Mouse (Mus musculus) stomach, embryonic 16.5 days (tissue): ENCODE results near the gene Dynlrb1. TPM values are rescaled to one million over a fixed set of nuclear protein-coding genes. Genes with fewer than 3 reads are reported as not detected.

ENCODE experiments used
- ATAC-seq: fragments of 200-750 bp; cut with Nextera tagmentation; 2 replicates; pipeline ENCODE4 v1.8.0; 2017; ENCODE audit warnings: moderate number of reproducible peaks, moderate TSS enrichment; ENCODE audit not compliant: insufficient read depth, low FRiP score
- H3K27ac ChIP-seq: fragments of 300-500 bp; sonication (generic); 2 replicates; pipeline ENCODE4 v1.5.1; 2014; ENCODE audit warnings: low read length
- H3K27me3 ChIP-seq: fragments of 300-500 bp; sonication (generic); 2 replicates; pipeline ENCODE4 v1.6.1; 2014; ENCODE audit warnings: low read length, control low read depth, mixed read lengths; ENCODE audit not compliant: control insufficient read depth, insufficient read depth
- H3K36me3 ChIP-seq: fragments of 300-500 bp; sonication (generic); 2 replicates; pipeline ENCODE4 v1.6.1; 2014; ENCODE audit warnings: low read length; ENCODE audit not compliant: control insufficient read depth, insufficient read depth
- H3K4me1 ChIP-seq: fragments of 300-500 bp; sonication (generic); 2 replicates; pipeline ENCODE4 v1.6.1; 2014; ENCODE audit warnings: low read length, control low read depth, mixed read lengths; ENCODE audit not compliant: control insufficient read depth, insufficient read depth
- H3K4me2 ChIP-seq: fragments of 300-500 bp; sonication (generic); 2 replicates; pipeline ENCODE4 v1.6.1; 2014; ENCODE audit warnings: low read depth, low read length, mixed read lengths
- H3K4me3 ChIP-seq: fragments of 300-500 bp; sonication (generic); replicated peaks from 2 replicates; pipeline ENCODE4 v1.5.1; 2014; ENCODE audit warnings: mild to moderate bottlenecking, low read length
- H3K9ac ChIP-seq: fragments of 300-500 bp; sonication (generic); 2 replicates; pipeline ENCODE4 v1.6.1; 2014; ENCODE audit warnings: low read length
- H3K9me3 ChIP-seq: fragments of 300-500 bp; sonication (generic); replicated peaks from 2 replicates; pipeline ENCODE4 v1.6.1; 2016; ENCODE audit warnings: low read length, control low read depth; ENCODE audit not compliant: control insufficient read depth
- WGBS: fragments of 180-500 bp; shearing (Covaris S2); extraction: QIAGEN DNeasy Blood & Tissue Kit; methylation state at CpG from one replicate; pipeline ENCODE4 v1.1.7; 2014; 5-methylcytosine and 5-hydroxymethylcytosine counted together
- polyA plus RNA-seq: library from polyadenylated mRNA; unstranded; fragments of >200 nt; fragmentation: Nextera tagmentation; extraction: Ambion mirVana; gene quantifications from 2 replicates; pipeline ENCODE4 v1.2.1, GENCODE M21; 2015

Gene Dynlrb1
- polyA plus RNA-seq, 1 experiment from 2014 or later: 341 TPM

DNA sequence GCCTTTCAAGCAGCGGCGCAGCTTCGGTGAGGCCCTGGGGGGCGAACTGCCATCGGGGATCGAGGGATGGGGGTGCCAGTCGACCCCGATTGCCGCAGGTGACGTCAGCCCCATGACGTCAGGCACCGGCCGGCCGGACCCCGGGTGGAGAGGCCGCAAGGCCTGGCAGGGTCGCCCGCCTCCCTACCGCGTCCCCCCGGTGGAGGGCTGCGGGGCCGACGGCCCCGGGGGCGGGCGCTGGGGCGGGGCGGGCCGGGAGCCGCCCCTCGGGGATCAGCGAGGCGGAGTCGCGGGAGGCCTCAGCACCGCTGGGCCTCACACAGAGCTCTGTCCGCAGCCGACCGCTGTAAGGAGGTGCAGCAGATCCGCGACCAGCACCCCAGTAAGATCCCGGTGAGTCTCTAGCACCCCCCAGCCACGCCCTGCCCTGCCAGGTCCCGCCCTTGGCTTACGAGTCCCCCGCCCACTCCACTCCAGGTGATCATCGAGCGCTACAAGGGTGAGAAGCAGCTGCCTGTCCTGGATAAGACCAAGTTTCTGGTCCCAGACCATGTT lies 40.4 kb downstream of the Dynlrb1 start:
- Histone ChIP-seq H3K27me3 (no peaks in the 10 kb centered on the region), H3K4me3 (peak overlapping the region; percentile 94), H3K4me2 (peak overlapping the region; percentile 75), H3K27ac (peak overlapping the region; percentile 87), H3K36me3 (no peaks in the 10 kb centered on the region), H3K9me3 (no peaks in the 10 kb centered on the region), H3K4me1 (peaks cover 8% of the 10 kb centered on the region), H3K9ac (peak overlapping the region; percentile 95)
- under 1% methylated on average over 39 of the region's 49 CpGs for WGBS
- ATAC-seq: peak; percentile 92

DNA sequence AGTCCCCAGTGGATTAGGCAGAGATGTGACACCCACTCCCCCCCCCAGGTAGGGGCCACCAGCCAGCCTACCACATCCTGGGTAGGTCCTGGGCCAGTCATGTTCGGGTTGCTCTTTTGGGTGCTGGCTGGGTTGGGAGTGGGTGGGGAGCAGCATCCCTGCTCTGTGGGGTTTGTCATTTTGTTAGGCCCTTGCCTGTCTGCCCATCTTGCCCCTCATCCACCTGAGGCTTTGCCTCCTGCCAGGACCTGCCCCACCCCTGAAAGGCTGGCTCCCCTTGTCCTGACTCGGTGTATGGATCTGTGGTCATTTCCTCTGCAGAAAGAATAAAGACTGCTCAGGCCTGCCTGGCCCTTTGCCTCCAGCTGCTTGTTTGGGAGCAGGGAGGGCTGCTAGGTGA lies 41.4 kb downstream of the Dynlrb1 start:
- Histone ChIP-seq H3K4me2 (peak overlapping the region; percentile 75), H3K4me1 (peaks cover 8% of the 10 kb centered on the region), H3K9me3 (no peaks in the 10 kb centered on the region), H3K27ac (no peak overlapping the region), H3K27me3 (no peaks in the 10 kb centered on the region), H3K4me3 (peak overlapping the region; percentile 94), H3K9ac (peak overlapping the region; percentile 95), H3K36me3 (no peaks in the 10 kb centered on the region)
- no peak for ATAC-seq
- 60% methylated on average over 2 of the region's 2 CpGs for WGBS

DNA sequence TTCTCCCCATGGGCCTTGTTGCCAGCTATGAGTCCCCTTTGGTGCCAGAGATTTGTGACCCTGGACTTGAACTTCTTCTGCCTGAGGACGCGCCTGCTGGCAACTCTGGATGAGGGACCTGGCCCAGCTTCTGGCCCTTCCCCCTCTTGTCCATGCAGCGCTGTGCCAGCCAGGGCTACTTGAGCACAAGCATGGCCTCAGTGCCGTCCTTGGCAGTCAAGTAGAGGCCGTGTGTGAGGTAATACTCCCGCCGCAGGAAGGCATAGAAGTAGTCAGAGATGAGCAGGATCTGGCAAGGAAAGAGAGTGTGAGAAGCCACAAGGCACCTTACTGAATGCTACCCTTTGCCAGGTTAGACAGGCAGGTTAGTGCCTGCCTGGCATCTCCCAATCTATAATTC lies 42.0 kb downstream of the Dynlrb1 start:
- no peak overlapping the region for H3K4me3 ChIP-seq
- no peak overlapping the region for H3K9ac ChIP-seq
- no peak for ATAC-seq
- 86% methylated on average over 7 of the region's 7 CpGs for WGBS
- H3K9me3 ChIP-seq: no peaks in the 10 kb centered on the region
- H3K27ac ChIP-seq: no peak overlapping the region
- H3K36me3 ChIP-seq: no peaks in the 10 kb centered on the region
- H3K27me3 ChIP-seq: no peaks in the 10 kb centered on the region
- peaks cover 8% of the 10 kb centered on the region for H3K4me1 ChIP-seq
- no peak overlapping the region for H3K4me2 ChIP-seq

DNA sequence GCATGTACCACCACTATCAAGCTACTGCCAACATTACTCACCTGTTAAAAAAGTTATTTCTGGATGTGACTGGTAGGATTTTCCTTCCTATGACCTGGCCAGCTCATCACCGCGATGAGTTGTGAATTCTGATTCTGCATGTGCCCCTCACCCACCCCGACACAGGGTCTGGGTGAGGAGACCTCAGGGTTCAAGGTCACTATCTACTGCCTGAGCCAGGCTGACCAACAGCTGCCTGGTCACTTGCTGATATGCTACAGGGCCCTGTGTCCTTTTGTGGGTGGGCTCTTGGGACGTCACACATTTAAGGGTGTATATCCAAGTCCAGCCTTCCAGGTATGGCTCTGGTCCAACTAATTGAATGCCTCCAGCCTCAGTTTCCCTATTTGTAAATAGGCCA lies 42.8 kb downstream of the Dynlrb1 start:
- Histone ChIP-seq H3K36me3 (no peaks in the 10 kb centered on the region), H3K4me2 (no peak overlapping the region), H3K9me3 (no peaks in the 10 kb centered on the region), H3K4me1 (peaks cover 8% of the 10 kb centered on the region), H3K9ac (no peak overlapping the region), H3K27ac (no peak overlapping the region), H3K4me3 (no peak overlapping the region), H3K27me3 (no peaks in the 10 kb centered on the region)
- WGBS: 94% methylated on average over 4 of the region's 4 CpGs
- no peak for ATAC-seq

DNA sequence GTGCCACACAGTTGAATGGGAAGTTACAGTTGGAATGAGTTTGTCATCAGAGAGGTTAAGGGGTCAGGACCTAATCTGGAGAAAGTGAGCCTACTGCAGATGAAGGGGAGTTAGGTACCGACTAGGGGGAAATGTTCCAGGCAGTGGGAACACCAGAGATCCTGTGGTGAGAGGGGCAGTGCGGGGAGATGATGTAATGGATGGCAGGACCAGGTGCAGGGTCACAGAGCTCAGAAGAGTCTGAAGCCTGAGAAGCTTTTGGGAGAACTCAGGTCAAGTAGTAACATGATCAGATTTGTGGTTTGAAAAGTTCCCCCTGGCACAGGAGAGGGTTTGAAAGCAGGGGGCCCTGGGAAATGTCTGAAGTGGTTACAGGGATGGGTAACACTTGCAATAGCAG lies 43.8 kb downstream of the Dynlrb1 start:
- 65% methylated on average over 2 of the region's 2 CpGs for WGBS
- H3K4me3 ChIP-seq: no peak overlapping the region

DNA sequence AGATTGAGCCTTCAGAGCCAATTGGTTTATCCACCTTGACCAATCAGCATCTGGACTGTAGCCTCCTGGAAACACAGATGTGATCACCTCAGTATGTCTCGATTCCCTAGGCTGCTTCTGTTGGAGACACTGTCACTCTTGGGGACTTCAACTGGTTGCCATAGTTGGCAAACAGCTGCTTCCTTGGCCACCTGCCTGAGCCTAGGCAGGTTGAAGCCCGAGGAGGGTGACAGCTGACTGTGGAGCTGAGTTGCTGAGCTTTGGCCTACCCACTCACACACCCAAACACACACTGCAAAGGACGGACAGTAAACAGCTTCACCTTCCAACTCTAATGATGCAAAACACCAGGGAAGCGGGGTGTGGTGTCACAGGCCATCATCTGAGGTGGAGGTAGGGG lies 47.5 kb downstream of the Dynlrb1 start:
- Histone ChIP-seq H3K4me1 (no peaks in the 10 kb centered on the region), H3K27ac (no peak overlapping the region), H3K9me3 (no peaks in the 10 kb centered on the region), H3K27me3 (no peaks in the 10 kb centered on the region), H3K9ac (no peak overlapping the region), H3K4me3 (no peak overlapping the region), H3K4me2 (no peak overlapping the region), H3K36me3 (no peaks in the 10 kb centered on the region)
- ATAC-seq: no peak
- WGBS: 87% methylated on average over 4 of the region's 4 CpGs

More for the DNA sequence above, 43.8 kb downstream of the Dynlrb1 start:
- no peaks in the 10 kb centered on the region for H3K36me3 ChIP-seq
- H3K27ac ChIP-seq: no peak overlapping the region
- no peak overlapping the region for H3K9ac ChIP-seq
- H3K9me3 ChIP-seq: no peaks in the 10 kb centered on the region
- H3K4me1 ChIP-seq: peaks cover 8% of the 10 kb centered on the region
- ATAC-seq: no peak
- no peaks in the 10 kb centered on the region for H3K27me3 ChIP-seq
- no peak overlapping the region for H3K4me2 ChIP-seq

DNA sequence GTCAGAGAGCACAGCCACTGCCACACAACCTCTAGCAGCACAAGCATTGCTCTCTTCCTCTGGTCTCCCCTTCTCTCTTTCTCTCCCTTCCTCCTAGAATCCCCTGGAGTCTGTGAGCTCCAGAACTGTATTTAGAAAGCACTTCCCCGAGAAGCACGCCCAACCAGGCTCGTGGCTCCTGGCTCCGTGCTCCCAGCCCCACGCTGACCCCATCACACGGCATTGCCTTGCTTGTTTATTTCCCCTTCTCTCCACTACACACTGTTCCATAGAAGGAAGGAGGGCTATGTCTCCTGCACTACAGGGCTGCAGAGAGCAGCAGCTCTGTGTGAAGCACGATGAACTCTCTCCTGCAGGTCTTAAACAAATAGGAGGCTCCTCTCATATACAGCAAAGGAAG lies 48.3 kb downstream of the Dynlrb1 start:
- Histone ChIP-seq H3K36me3 (no peaks in the 10 kb centered on the region), H3K27me3 (no peaks in the 10 kb centered on the region), H3K4me3 (no peak overlapping the region), H3K27ac (peak overlapping the region; percentile 62; the same call in 1 of the 2 replicates), H3K4me2 (no peak overlapping the region), H3K9ac (peak overlapping the region; percentile 43; the same call in 1 of the 2 replicates), H3K9me3 (no peaks in the 10 kb centered on the region), H3K4me1 (no peaks in the 10 kb centered on the region)
- ATAC-seq: no peak
- WGBS: 55% methylated on average over 7 of the region's 7 CpGs

DNA sequence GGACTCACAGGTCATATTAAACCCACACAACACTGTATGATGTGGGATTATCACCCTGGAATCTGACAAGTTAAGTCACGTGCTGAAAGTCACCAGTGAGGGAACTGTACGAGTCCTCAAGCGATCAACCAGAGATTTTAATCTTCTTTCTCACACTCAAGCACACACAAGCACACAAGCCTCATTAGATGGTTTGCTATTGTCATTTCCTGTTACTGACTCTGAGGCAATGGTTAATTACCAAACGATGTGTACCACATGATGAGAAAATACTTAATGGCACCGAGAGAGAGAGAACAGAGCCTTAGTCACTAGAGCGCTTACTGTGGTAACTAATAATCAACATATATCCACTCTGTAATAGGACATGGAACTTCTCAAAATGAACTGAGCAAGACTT lies 49.4 kb downstream of the Dynlrb1 start:
- Histone ChIP-seq H3K36me3 (no peaks in the 10 kb centered on the region), H3K27ac (no peak overlapping the region), H3K4me2 (no peak overlapping the region), H3K9ac (no peak overlapping the region), H3K4me3 (no peak overlapping the region), H3K27me3 (no peaks in the 10 kb centered on the region), H3K4me1 (no peaks in the 10 kb centered on the region), H3K9me3 (no peaks in the 10 kb centered on the region)
- ATAC-seq: no peak
- 83% methylated on average over 6 of the region's 6 CpGs for WGBS

DNA sequence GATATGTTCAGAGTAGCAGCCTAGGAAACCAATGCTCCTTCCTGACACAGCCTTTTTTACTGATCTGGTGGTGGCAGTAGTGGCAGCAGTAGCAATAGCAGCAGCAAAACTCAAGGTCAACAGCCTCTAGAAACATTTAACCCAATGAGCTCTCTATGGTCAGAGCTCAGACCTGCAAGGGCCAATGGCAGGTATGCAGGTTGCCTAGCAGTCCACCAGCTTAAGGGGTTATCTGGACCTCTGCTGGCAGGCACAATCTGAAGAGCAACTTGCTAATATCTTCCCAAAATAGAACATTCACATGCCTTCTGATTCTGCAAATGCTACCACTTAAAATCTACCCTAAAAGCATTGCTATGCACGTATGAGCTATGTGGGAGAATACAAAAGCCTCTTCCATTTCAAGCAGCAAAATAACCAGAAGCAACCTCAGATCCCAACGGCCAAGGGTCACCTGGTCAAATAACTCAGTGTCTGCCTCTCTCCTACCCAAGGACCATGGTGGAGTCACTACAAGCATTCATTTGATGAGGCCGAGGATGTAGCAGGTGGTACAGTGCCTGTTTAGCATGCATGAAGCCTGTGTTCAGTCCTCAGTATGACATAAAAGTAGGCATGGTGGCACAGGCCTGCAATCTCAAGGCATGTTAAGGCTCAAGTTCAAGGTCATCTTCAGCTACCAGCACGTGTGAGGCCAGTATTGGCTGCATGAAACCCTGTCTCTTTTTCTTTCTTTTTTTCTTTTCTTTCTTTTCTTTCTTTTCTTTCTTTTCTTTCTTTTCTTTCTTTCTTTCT lies 51.3 kb downstream of the Dynlrb1 start:
- Histone ChIP-seq H3K27ac (no peak overlapping the region), H3K4me2 (no peak overlapping the region), H3K27me3 (no peaks in the 10 kb centered on the region), H3K9me3 (no peaks in the 10 kb centered on the region), H3K4me1 (no peaks in the 10 kb centered on the region), H3K36me3 (peaks cover 9% of the 10 kb centered on the region; the same call in 1 of the 2 replicates), H3K9ac (no peak overlapping the region), H3K4me3 (no peak overlapping the region)
- WGBS: 86% methylated on average over 4 of the region's 4 CpGs
- no peak for ATAC-seq
